Mouse (Mus musculus) olfactory bulb, adult 2 months (tissue): ENCODE results near the gene Arhgef5. TPM values are rescaled to one million over a fixed set of nuclear protein-coding genes. Genes with fewer than 3 reads are reported as not detected.
"Not testable (repeated sequence)": the region's sequence is repeated elsewhere in the genome, so short reads cannot be mapped to it uniquely, and the experiment has no call there.

Source experiments
- H3K27ac ChIP-seq: fragments of 200-500 bp; 2 replicates; pipeline ENCODE4 v1.5.1; 2012; ENCODE audit warnings: low read depth, low read length; ENCODE audit not compliant: insufficient read depth
- H3K4me1 ChIP-seq: fragments of 200-500 bp; 2 replicates; pipeline ENCODE4 v1.6.1; 2012; ENCODE audit warnings: low read length; ENCODE audit not compliant: control insufficient read depth, insufficient read depth
- H3K4me3 ChIP-seq: fragments of 200-500 bp; 2 replicates; pipeline ENCODE4 v1.5.1; 2012; ENCODE audit warnings: mild to moderate bottlenecking, low read depth, low read length, moderate library complexity; ENCODE audit not compliant: insufficient read depth
- CTCF ChIP-seq: fragments of 200-500 bp; IDR thresholded peaks from 2 replicates; pipeline ENCODE4 v1.5.1; 2012; ENCODE audit warnings: low read depth, mild to moderate bottlenecking, low read length, moderate library complexity; ENCODE audit not compliant: insufficient read depth
- POLR2A ChIP-seq: fragments of 200-500 bp; IDR thresholded peaks from 2 replicates; pipeline ENCODE4 v1.6.1; 2012; ENCODE audit warnings: mild to moderate bottlenecking, low read depth, low read length, moderate library complexity; ENCODE audit not compliant: insufficient read depth
- WGBS: fragments of 180-500 bp; shearing (Covaris S2); methylation state at CpG from one replicate; pipeline ENCODE4 v1.1.7; 2018; 5-methylcytosine and 5-hydroxymethylcytosine counted together
- polyA plus RNA-seq: library from polyadenylated mRNA; stranded (reverse); fragments of >200 nt; gene quantifications from 2 replicates; pipeline ENCODE4 v1.2.4, GENCODE M21; 2012; ENCODE audit warnings: low replicate concordance; ENCODE audit not compliant: missing spikeins, insufficient read depth, insufficient read length

Arhgef5 gene
- not detected in 2 replicates for polyA plus RNA-seq

DNA sequence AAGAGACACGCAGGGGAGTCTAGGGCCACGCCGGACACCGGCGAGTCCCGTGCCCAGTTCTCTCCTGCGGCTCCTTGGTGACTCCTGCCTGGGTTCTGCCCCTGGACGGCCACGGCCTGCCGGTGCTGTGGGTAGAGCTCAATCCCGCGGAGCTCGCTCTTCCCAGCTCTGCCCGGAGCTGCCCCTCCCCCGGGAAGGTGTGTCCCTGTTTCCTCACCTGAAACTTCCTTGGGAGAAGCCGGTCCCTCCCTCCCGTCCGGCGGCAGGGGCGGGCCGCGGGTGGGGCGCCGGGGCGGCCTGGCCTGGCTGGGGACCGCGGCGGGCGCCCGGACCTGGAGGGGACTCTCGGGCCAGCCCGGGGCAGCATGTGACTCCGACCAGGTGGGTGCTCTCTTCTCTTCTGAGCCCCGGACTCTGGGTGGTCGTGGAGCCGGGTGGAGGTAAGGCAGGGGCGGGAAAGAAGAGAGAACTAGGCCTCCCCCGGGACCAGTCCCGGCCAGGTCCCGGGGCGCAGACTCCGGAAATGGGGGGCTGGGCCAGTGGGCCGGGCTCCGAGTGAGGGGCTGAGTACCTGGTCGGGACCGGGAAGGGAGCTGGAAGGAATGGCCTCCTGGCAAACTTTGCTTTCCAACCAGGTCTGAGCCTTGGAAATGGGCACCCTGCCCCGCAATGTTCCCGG lies at the start of gene Arhgef5:
Arhgef5 (plus strand) TSS at position 220 of the 679 bp plus-strand sequence.
- TF ChIP-seq POLR2A = no peak
- no peak for TF ChIP-seq CTCF
- Histone ChIP-seq H3K4me1 (0 out of 2 replicates have a peak, but pooled peaks cover 4% of the 10 kb centered on the region), H3K4me3 (peak within 1 kb of the TSS; percentile 41), H3K27ac (no peak within 1 kb of the TSS)
- 3% methylated on average over 47 of the region's 48 CpGs for WGBS

DNA sequence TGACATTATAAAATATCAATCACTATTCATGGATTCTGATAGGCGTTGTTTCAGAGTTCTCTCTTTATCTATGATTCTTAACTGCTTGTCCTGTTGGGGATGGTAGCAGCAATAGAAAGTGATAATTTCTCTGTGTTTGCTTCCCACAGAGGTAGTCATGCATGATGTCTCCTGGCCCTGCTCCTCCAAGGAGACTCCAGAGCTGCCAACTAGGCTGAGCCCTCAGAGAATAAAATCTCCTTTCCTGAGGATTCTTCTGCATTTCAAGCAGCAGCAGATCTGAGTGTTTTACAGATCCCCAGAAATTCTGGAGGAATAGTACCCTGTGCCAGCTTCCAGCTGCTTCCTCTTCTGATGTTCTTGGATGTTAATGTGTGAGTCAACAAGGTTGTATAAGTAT lies 34.1 kb upstream of the Arhgef5 start, which contains the start of gene Olfr47:
Olfr47 (plus strand) TSS at position 275 of the 400 bp plus-strand sequence.
- 86% methylated on average over 1 of the region's 1 CpGs for WGBS
- H3K27ac ChIP-seq, H3K4me1 ChIP-seq, H3K4me3 ChIP-seq: not testable (repeated sequence)

- no peak overlapping the region for H3K27ac ChIP-seq
- H3K4me1 ChIP-seq = no peaks in the 10 kb centered on the region
- 20% methylated on average over 4 of the region's 4 CpGs for WGBS
- no peak overlapping the region for H3K4me3 ChIP-seq
- TF ChIP-seq CTCF (no peak), POLR2A (no peak)
Observed at GRCm38 (mm10) chr6:43242061-43242460, 23.3 kb upstream of the Arhgef5 start.

DNA sequence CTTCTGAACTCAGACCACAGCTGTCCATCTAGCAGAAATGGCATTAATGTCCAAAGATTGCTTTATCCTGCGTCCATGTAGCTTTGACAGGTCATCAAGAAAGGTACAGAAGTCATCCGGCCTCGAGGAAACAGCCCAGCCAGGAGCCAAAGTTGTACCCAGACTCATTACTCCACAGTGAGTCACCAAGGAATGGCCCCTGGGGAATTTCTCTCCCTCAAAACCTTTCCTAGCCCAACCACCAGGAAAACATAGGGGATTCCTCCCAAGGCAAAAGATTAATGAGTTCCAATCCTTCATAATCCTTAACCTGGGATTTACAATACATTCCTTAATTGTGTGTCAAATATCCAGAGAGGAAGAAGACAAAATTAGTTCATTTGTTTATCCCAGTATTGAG lies 18.0 kb upstream of the Arhgef5 start:
- Histone ChIP-seq H3K27ac (no peak overlapping the region), H3K4me1 (no peaks in the 10 kb centered on the region), H3K4me3 (no peak overlapping the region)
- TF ChIP-seq POLR2A (no peak), CTCF (no peak)
- 75% methylated on average over 3 of the region's 3 CpGs for WGBS

- TF ChIP-seq POLR2A (no peak), CTCF (no peak)
- Histone ChIP-seq H3K27ac (no peak overlapping the region), H3K4me1 (no peaks in the 10 kb centered on the region), H3K4me3 (no peak overlapping the region)
- WGBS = 94% methylated on average over 1 of the region's 1 CpGs
Observed at GRCm38 (mm10) chr6:43252994-43253393, 12.4 kb upstream of the Arhgef5 start.

DNA sequence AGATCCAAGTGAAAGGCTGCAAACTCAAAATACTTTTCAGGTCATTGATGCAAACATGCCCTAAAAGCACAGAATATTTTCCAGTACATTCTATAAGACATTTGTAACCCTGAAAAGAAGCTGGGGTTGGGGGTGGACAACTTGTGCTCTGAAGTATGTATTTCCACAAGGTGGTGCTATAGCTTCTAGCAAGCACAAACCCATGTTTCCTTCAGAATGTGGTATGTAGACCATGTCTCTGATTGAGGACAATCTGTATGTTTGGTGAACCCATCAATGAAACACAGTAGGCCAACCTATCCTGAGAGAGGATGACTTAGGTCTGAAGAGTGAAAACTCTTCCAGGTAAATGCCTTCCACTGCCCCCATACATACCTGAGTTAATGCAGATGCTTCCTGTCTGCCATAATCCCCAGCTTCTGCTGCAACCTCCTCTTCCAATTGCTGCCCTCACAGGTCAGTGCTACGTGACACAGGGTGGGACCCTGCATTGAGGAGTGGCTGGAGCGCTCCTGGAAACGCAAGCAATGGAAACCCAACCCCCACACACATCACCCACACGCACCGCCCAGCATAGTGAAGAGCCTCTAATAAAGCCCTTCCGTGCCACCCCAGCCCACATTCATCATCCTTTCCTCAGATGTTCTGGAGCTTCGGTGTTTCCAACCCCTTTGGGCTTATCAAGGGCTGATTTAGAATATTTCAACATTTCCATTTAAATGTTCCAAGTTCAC lies 11.0 kb upstream of the Arhgef5 start:
- no peaks in the 10 kb centered on the region for H3K4me1 ChIP-seq
- TF ChIP-seq CTCF = no peak
- no peak for TF ChIP-seq POLR2A
- H3K27ac ChIP-seq = no peak overlapping the region
- 75% methylated on average over 7 of the region's 7 CpGs for WGBS
- no peak overlapping the region for H3K4me3 ChIP-seq

- H3K4me3 ChIP-seq = no peak overlapping the region
- H3K27ac ChIP-seq = no peak overlapping the region
- 78% methylated on average over 2 of the region's 2 CpGs for WGBS
- H3K4me1 ChIP-seq = 0 out of 2 replicates have a peak, but pooled peaks cover 2% of the 10 kb centered on the region
- TF ChIP-seq POLR2A (no peak), CTCF (no peak)
Observed at GRCm38 (mm10) chr6:43260756-43261155, 4.6 kb upstream of the Arhgef5 start.

DNA sequence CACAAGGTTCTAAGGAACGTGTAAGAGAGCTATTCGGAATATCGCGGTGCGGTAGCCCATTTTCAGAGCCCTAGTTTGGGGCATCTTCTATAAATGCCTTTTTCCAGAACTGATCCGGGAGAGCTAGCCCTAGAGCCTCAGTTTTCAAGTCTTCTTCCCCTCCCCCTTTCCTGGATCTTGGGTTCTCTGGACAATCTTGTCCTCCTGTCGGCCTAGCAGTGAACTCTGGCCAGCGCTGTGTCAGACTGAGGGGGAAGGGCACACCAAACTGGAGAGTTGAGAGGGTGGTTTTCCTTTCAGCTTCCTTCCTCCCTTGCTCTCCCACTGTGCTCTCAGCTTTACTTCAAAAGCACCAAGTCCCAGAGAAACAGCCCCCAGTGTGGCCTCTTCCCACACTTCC lies 974 bp downstream of the Arhgef5 start:
- 29% methylated on average over 8 of the region's 8 CpGs for WGBS
- H3K4me3 ChIP-seq = no peak overlapping the region

GRCm38 (mm10) chr6:43272597-43272996 lies 7.2 kb downstream of the Arhgef5 start:
- H3K4me1 ChIP-seq = no peaks in the 10 kb centered on the region
- TF ChIP-seq POLR2A (no peak), CTCF (no peak)
- no peak overlapping the region for H3K4me3 ChIP-seq
- H3K27ac ChIP-seq = no peak overlapping the region

More for the DNA sequence above, 974 bp downstream of the Arhgef5 start:
- no peak for TF ChIP-seq POLR2A
- no peak for TF ChIP-seq CTCF
- H3K27ac ChIP-seq = no peak overlapping the region
- 0 out of 2 replicates have a peak, but pooled peaks cover 4% of the 10 kb centered on the region for H3K4me1 ChIP-seq

DNA sequence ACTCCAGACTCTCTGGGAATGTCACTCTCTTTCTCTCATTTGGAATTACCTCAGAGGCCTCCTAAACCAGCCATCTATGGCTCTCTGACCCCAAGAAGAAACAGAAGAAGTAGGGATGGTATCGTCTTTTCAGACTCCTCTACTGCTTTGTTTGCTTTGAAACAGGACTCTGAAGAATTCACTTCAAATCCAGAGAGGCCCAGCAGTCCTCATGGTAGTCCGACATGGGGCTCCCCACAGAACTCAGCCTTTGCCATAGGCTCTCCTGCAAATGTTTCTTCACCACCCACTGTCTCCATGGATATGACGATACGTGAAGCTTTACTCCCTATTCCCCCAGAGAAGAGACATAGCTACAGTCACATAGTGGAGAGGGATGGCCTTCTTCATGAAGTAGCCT lies 8.7 kb downstream of the Arhgef5 start:
- 91% methylated on average over 4 of the region's 4 CpGs for WGBS
- H3K4me1 ChIP-seq = no peaks in the 10 kb centered on the region
- H3K4me3 ChIP-seq = no peak overlapping the region
- TF ChIP-seq POLR2A (no peak), CTCF (no peak)
- no peak overlapping the region for H3K27ac ChIP-seq
